Mouse (Mus musculus) kidney, postnatal 0 days (tissue): ENCODE data around the gene Gpt2. TPM values are rescaled to one million over a fixed set of nuclear protein-coding genes. Genes with fewer than 3 reads are reported as not detected.
A peak's percentile ranks its signal among the peaks of the same experiment; 100 is the strongest.

Experiments used
- ATAC-seq: fragments of 200-750 bp; cut with Nextera tagmentation; replicated peaks from 2 replicates; pipeline ENCODE4 v1.8.0; 2017; ENCODE audit warnings: low read depth, moderate number of reproducible peaks, moderate TSS enrichment, moderate library complexity; ENCODE audit not compliant: low FRiP score
- DNase-seq: peaks from one replicate; pipeline ENCODE4 v3.0.0-alpha.2; 2016; ENCODE audit warnings: low spot score
- H3K27ac ChIP-seq: fragments of 300-500 bp; sonication (generic); 2 replicates; pipeline ENCODE4 v1.5.1; 2014; ENCODE audit warnings: mild to moderate bottlenecking
- H3K27me3 ChIP-seq: fragments of 300-500 bp; sonication (generic); 2 replicates; pipeline ENCODE4 v1.6.1; 2014; ENCODE audit warnings: low read length, mixed read lengths; ENCODE audit not compliant: insufficient read depth
- H3K36me3 ChIP-seq: fragments of 300-500 bp; sonication (generic); 2 replicates; pipeline ENCODE4 v1.6.1; 2014; ENCODE audit warnings: low read length, mixed read lengths; ENCODE audit not compliant: insufficient read depth
- H3K4me1 ChIP-seq: fragments of 300-500 bp; sonication (generic); replicated peaks from 2 replicates; pipeline ENCODE4 v1.6.1; 2014; ENCODE audit warnings: antibody characterized with exemption, low read length, mixed read lengths; ENCODE audit not compliant: insufficient read depth
- H3K4me2 ChIP-seq: fragments of 300-500 bp; sonication (generic); 2 replicates; pipeline ENCODE4 v1.6.1; 2014; ENCODE audit warnings: mild to moderate bottlenecking, low read length, moderate library complexity, mixed read lengths
- H3K4me3 ChIP-seq: fragments of 300-500 bp; sonication (generic); replicated peaks from 2 replicates; pipeline ENCODE4 v1.5.1; 2014; ENCODE audit warnings: low read depth, low read length
- H3K9ac ChIP-seq: fragments of 300-500 bp; sonication (generic); 2 replicates; pipeline ENCODE4 v1.6.1; 2014; ENCODE audit warnings: low read depth, low read length
- H3K9me3 ChIP-seq: fragments of 300-500 bp; sonication (generic); replicated peaks from 2 replicates; pipeline ENCODE4 v1.6.1; 2016; ENCODE audit warnings: low read length, inconsistent platforms, mixed read lengths
- CTCF ChIP-seq: IDR thresholded peaks from 2 replicates; pipeline ENCODE4 v1.5.1; 2016; ENCODE audit warnings: antibody characterized with exemption, low read depth, mild to moderate bottlenecking, moderate library complexity
- WGBS: fragments of 180-500 bp; shearing (Covaris S2); extraction: QIAGEN DNeasy Blood & Tissue Kit; methylation state at CpG from one replicate; pipeline ENCODE4 v1.1.7; 2014; 5-methylcytosine and 5-hydroxymethylcytosine counted together
- polyA plus RNA-seq: library from polyadenylated mRNA; unstranded; fragments of >200 nt; fragmentation: Nextera tagmentation; extraction: Ambion mirVana; gene quantifications from 2 replicates; pipeline ENCODE4 v1.2.1, GENCODE M21; 2015

The Gpt2 gene
- polyA plus RNA-seq, 1 experiment from 2014 or later: 10.6 TPM

DNA sequence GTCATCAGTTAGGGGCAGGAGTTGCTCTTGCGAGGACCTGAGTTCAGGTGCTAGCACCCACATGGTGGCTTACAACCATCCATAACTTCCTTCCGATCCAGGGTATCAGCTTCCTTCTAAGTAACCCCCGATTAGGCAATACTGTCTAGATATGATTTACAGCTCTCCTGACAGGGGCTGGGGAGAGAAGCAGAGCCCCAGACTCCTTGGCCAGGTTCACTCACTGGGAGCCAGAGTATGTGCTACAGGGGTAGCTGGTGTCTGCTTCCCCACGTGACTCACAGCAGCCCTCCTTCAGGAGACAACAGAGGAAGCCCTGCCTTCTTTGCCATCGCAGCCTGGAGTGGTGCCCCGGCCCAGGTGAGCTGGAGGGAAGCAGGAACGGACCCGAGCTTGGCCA, 37.6 kb upstream of the Gpt2 start:
- H3K27ac ChIP-seq: no peak overlapping the region
- TF ChIP-seq CTCF: no peak
- H3K4me2 ChIP-seq: no peak overlapping the region
- no peak overlapping the region for H3K4me3 ChIP-seq
- DNase-seq: no peak
- H3K9ac ChIP-seq: no peak overlapping the region
- no peaks in the 10 kb centered on the region for H3K9me3 ChIP-seq
- no peaks in the 10 kb centered on the region for H3K36me3 ChIP-seq
- H3K27me3 ChIP-seq: no peaks in the 10 kb centered on the region
- no peak for ATAC-seq
- no peaks in the 10 kb centered on the region for H3K4me1 ChIP-seq
- 64% methylated on average over 8 of the region's 8 CpGs for WGBS

DNA sequence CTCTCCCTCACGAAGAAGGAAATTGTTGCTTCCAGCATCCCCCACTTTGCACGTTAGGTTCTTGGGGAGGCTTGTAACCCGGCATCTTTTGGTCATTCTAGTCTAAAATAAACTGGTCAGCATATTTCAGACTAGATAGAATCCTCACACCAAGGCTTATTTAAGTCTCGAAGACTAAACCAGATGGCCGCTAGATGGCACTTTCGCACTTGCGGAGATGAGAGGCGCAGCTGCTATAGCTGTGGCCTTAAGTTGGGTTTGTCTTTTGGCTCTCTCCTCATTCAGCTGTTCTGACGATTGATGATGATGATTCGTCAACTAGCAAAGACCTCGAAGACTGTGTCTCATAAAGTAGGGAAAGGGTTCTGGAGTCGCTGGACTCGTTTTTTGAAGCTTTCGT, 35.8 kb upstream of the Gpt2 start:
- ATAC-seq: no peak

DNA sequence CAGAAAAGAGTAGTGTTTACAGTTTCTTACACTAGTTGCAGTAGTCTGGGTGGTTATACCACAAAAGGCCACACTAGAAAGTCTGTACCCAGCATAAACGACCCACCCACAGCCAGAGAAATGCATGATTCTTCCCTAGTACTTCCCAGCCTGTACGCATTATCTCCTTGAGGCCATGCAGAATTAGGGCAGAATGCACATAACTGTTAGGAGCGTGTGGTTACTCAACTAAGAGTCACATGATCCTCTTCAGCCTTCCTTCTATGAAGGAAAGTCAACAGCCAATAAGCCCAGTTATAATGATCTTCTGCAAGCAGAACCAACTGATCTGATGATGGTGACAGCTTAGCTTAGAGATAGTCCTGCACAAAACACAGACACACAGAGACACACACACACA, 32.8 kb upstream of the Gpt2 start:
- Histone ChIP-seq H3K36me3 (no peaks in the 10 kb centered on the region), H3K4me1 (no peaks in the 10 kb centered on the region), H3K4me2 (no peak overlapping the region), H3K27ac (no peak overlapping the region), H3K9ac (no peak overlapping the region), H3K4me3 (no peak overlapping the region), H3K27me3 (no peaks in the 10 kb centered on the region), H3K9me3 (no peaks in the 10 kb centered on the region)
- ATAC-seq (no peak), DNase-seq (no peak)
- WGBS: 75% methylated on average over 3 of the region's 3 CpGs
- no peak for TF ChIP-seq CTCF

More for the DNA sequence above, 35.8 kb upstream of the Gpt2 start:
- DNase-seq: peak; percentile 94
- Histone ChIP-seq H3K27ac (no peak overlapping the region), H3K27me3 (no peaks in the 10 kb centered on the region), H3K9me3 (no peaks in the 10 kb centered on the region), H3K4me3 (no peak overlapping the region), H3K36me3 (no peaks in the 10 kb centered on the region), H3K9ac (no peak overlapping the region), H3K4me1 (no peaks in the 10 kb centered on the region), H3K4me2 (no peak overlapping the region)
- TF ChIP-seq CTCF: peak; percentile 90
- WGBS: 8% methylated on average over 14 of the region's 14 CpGs

DNA sequence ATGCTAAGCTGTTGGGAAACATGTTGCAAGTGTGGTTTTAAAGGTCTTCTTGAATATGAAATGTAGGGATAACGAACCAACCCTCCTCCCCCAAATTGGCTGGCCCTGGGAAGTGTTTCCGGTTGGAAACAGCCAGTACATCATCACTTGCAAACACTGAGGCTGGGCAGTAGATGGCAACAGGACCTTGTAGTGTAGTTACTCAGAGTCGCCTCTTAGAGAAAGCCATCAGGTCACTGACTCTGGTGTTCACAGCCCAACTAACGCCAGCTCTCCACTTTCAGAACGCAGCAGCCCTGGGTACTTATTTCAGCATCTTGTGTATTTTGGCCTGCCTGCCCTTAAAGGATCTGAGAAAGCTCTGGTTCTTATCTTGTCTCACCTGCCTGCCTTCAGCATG, 31.6 kb upstream of the Gpt2 start:
- Histone ChIP-seq H3K27ac (no peak overlapping the region), H3K36me3 (no peaks in the 10 kb centered on the region), H3K27me3 (no peaks in the 10 kb centered on the region), H3K4me1 (no peaks in the 10 kb centered on the region), H3K4me2 (no peak overlapping the region), H3K9me3 (no peaks in the 10 kb centered on the region), H3K4me3 (no peak overlapping the region), H3K9ac (no peak overlapping the region)
- TF ChIP-seq CTCF: peak; percentile 59
- 28% methylated on average over 5 of the region's 5 CpGs for WGBS
- no peak for ATAC-seq
- peak; percentile 57 for DNase-seq

DNA sequence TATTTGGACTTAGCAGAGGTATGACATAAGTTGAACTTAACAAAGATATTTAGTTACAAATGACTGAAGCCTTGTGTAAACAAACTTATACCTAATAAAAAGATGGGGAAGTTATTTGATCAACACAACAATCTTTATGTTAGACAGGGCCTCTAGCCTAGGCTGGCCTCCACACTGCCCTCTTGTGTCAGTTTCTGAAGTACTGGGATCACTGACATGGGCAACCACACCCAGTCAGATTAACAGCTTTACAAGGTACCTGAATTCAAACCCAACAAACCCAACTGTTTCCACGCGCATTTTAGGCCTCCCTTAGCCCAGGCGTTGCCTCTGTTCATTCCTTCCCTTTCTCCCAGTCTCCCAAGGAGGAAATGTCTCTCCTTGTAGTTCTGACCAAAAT, 31.0 kb upstream of the Gpt2 start:
- Histone ChIP-seq H3K4me3 (no peak overlapping the region), H3K27ac (no peak overlapping the region), H3K4me1 (no peaks in the 10 kb centered on the region), H3K9ac (no peak overlapping the region), H3K9me3 (no peaks in the 10 kb centered on the region), H3K36me3 (no peaks in the 10 kb centered on the region), H3K4me2 (no peak overlapping the region), H3K27me3 (no peaks in the 10 kb centered on the region)
- peak; percentile 56 for TF ChIP-seq CTCF
- peak; percentile 19 for DNase-seq
- WGBS: 81% methylated on average over 3 of the region's 3 CpGs
- no peak for ATAC-seq

DNA sequence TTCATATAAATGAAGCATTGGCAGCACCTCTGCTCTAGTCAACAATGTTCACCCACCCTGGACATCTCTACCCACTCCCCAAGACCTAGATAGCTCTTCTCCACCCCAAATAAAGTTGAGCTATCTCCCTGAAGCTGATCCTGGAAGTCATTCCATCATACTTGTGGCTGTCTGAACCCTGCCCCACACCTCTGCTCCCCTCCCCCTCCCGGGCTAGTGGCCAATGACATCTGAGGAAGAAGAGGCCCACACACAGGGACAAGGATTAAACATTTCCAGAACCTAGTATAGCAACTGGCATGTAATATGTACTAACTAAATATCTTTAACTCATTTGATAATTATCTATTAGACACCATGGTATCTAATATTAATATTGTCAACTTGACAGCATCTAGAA, 29.9 kb upstream of the Gpt2 start:
- H3K9ac ChIP-seq: no peak overlapping the region
- H3K9me3 ChIP-seq: no peaks in the 10 kb centered on the region
- TF ChIP-seq CTCF: no peak
- no peak for DNase-seq
- no peaks in the 10 kb centered on the region for H3K4me1 ChIP-seq
- no peaks in the 10 kb centered on the region for H3K36me3 ChIP-seq
- 78% methylated on average over 1 of the region's 1 CpGs for WGBS
- no peaks in the 10 kb centered on the region for H3K27me3 ChIP-seq
- H3K4me3 ChIP-seq: no peak overlapping the region
- H3K27ac ChIP-seq: no peak overlapping the region
- H3K4me2 ChIP-seq: no peak overlapping the region
- ATAC-seq: no peak

DNA sequence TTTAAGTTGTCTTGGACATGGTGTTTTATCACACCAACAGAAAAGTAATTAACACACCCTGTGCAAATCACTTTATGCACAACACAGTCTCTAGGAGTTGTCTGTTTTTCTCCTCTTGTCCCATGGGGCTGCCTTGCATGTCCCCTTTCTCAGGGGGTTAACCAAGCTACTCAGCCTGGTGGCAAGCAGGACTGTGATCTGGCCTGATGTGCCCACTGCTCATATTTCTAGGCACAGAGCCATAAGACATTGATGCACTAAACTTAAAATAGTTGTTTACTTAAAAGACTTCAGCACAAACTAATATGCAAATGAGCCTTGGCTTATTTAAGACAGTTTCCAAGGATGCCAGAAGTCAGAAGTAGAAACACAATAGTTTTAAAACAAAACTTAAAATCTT, 28.1 kb upstream of the Gpt2 start:
- no peak overlapping the region for H3K9ac ChIP-seq
- H3K4me1 ChIP-seq: no peaks in the 10 kb centered on the region
- no peaks in the 10 kb centered on the region for H3K9me3 ChIP-seq
- no peaks in the 10 kb centered on the region for H3K36me3 ChIP-seq
- TF ChIP-seq CTCF: no peak
- no peak overlapping the region for H3K27ac ChIP-seq
- no peak overlapping the region for H3K4me3 ChIP-seq
- no peak for ATAC-seq
- no peak for DNase-seq
- no peaks in the 10 kb centered on the region for H3K27me3 ChIP-seq
- H3K4me2 ChIP-seq: no peak overlapping the region
